Mouse (Mus musculus) right cerebral cortex, postnatal 10 days (tissue): ENCODE results near the gene Prss45.
"Not testable (repeated sequence)": the region's sequence is repeated elsewhere in the genome, so short reads cannot be mapped to it uniquely, and the experiment has no call there.

ENCODE experiments used
- DNase-seq, 2 experiments: peaks; one replicate each; pipeline ENCODE4 v3.0.0; 2021; ENCODE audit warnings: low spot score in 2 of 2

Prss45 gene

DNA sequence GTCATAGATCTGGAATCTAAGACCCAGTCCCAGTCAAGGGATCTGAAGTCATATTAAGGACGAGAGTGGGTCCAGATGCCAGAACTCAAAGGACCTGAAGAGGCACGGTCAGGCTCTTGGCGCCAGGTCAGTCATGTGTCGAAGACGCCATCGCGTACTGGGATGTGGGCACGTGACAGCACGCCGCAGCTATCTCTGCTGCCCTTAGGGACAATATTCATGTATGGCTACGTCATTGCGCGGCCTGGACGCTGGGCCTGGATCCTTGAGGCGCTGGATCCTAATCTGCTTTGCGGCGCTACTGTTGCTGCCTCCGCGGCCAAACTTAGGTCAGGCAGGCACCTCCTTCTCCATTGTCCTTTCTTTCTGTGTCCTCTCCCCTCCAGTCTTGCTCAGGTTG, at the start of gene Prss45:
TSS of gene Prss45 (plus strand) at position 178 of the 400 bp plus-strand sequence.
- DNase-seq: no peak

GRCm38 (mm10) chr9:110788169-110788568, 46.2 kb upstream of the Prss45 start:
- no peak for DNase-seq

- no peak for DNase-seq
Measured at GRCm38 (mm10) chr9:110790462-110790861, 43.9 kb upstream of the Prss45 start.

- no peak for DNase-seq
Measured at GRCm38 (mm10) chr9:110797013-110797412, 37.4 kb upstream of the Prss45 start.

DNA sequence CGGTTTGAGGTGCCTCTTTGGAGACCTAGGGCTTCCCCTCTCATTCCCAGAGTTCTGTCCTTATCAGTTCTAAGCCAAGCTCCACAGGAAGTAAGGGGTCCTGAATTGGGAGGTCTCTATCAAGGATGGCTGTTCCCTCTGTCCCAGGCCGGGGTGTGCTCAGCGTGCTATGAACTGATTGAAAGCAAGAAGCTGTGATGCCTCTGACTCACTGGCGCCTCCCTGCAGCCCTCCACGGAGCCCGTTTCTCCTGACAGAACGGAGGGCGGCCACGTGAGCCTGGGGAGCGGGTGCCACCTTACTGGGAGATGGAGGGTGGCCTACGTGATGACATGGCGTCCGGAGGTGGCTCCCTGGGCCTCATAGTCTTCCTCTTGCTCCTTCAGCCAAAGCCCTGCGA, 36.5 kb upstream of the Prss45 start, which contains the start of gene Prss42:
TSS of gene Prss42 (plus strand) at position 301 of the 400 bp plus-strand sequence.
- DNase-seq: no peak

DNA sequence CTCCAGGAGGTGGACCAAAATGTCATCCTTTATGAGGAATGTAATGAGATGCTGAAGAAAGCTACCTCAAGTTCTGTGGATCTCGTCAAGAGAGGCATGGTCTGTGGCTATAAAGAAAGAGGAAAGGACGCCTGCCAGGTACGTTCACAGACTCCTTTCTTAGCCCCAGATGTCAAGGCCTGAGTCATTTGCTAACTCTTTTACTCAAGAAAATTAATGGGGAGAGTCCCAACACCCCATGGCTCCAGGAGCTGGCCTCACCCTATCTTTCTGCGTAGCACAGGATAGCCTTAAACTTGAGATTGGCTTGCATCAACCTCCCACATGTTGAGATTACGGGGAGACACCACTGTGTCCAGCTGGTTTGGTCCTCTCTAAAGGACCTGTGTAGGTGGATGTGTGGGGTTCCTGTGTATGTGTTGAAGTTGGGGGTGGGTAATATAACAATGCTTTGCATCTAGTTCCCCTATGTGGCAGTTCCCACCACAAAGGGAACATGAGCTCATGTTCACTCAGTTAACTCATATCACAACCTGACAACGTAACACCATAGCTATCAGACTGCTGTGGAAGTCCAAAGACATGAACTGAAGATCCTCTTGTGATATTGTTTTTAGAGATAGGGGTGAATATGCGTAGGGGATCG, 33.4 kb upstream of the Prss45 start:
- no peak for DNase-seq

- DNase-seq: no peak
Measured at GRCm38 (mm10) chr9:110803294-110803693, 31.1 kb upstream of the Prss45 start.

DNA sequence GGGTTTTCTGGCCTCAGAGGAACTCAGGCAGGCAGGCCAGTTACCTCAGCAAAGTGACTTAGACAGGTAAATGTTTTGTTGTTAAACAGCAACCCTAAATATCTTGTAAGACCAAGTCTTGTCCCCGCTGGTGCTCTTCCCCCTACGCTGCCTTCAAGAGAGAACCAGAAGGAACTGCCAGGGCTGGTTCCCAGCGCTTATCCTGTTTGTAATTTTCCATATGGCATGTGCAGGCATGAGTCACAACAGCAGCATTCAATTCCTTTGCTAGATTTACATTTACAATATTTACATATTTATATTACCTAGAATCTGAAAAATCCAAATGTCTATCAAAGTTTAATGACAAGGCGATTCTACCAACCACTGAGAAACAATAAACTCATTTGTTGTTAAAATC, 24.3 kb upstream of the Prss45 start:
- no peak for DNase-seq

GRCm38 (mm10) chr9:110813789-110814188, 20.6 kb upstream of the Prss45 start, which contains the start of gene Prss44:
Gene Prss44 (plus strand): TSS chr9:110813994.
- no peak for DNase-seq

DNA sequence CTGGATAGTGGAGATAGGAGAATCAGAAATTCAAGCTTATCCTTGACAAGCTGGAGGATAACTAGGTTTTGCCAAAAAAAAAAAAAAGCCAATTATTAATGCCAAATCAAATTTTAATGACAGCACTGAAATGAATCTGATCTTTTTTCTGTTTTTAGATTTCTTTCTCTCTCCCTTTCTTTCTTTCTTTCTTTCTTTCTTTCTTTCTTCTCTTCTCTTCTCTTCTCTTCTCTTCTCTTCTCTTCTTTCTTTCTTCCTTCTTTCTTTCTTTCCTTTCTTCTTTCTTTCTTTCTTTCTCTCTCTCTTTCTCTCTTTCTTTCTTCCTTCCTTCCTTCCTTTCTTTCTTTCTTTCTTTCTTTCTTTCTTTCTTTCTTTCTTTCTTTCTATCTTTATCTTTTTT, 13.8 kb upstream of the Prss45 start:
- DNase-seq: not testable (repeated sequence)

DNA sequence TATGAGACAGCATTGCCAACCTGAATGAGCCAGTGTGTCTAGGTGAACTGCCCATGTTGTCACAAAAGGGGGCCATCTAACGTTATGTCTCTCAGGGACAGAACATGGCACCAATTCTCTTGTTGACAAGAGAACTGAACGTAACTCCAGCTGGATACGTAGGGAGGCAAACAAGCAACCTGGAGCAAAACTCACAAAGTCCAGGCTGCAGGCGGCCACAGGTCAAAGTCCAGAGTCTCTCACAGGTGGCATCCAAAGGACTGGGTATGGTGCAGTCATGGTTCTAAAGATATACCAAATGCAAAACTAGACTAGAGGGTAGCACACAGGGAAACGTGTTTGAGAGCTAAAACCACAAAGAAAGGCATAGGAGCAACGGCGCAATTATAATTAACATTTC, 13.0 kb upstream of the Prss45 start:
- no peak for DNase-seq

DNA sequence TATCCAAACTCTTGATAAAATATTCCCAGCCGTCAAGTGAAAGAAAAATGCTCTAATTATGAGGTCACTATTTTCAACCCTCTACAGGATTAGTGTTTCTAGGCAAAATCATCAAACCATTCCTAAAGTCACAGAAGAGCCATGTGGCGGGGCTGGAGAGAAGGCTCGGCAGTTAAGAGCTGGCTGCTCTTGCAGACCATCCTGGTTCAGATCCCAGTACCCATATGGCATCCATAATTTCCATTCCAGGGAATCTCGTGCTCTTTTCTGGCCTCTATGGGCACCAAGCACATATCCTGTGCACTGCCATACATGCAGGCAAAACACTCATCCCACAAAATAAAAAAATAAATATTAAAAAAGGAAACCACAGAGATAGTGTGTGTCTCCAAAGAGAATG, 9.0 kb upstream of the Prss45 start:
- DNase-seq: no peak

DNA sequence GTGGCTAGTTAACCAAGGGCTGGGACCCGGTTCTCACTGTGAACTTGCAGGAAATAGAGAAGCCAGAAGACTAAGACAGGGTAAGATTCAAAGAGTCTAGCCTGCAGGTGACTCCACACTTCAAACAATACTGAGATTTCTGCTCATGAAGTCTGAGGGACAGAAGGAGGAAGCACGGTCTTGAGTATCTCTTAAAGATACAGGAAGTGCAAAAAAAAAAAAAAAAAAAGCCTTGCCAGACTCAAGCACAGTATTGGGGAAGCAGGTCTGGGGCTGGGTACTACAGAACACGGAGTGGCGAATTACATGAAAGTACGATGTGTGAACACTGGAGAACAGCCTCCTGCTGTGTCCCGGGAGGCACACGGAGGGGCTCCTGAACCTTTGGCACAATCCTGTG, 8.6 kb upstream of the Prss45 start:
- DNase-seq: no peak

- DNase-seq: no peak
Measured at GRCm38 (mm10) chr9:110826390-110826789, 8.0 kb upstream of the Prss45 start, which contains the start of gene Prss43. Gene Prss43 (plus strand): TSS chr9:110826690.

- no peak for DNase-seq
Measured at GRCm38 (mm10) chr9:110833021-110833420, 1.4 kb upstream of the Prss45 start.

- no peak for DNase-seq
Measured at GRCm38 (mm10) chr9:110834961-110835360, 573 bp downstream of the Prss45 start.

DNA sequence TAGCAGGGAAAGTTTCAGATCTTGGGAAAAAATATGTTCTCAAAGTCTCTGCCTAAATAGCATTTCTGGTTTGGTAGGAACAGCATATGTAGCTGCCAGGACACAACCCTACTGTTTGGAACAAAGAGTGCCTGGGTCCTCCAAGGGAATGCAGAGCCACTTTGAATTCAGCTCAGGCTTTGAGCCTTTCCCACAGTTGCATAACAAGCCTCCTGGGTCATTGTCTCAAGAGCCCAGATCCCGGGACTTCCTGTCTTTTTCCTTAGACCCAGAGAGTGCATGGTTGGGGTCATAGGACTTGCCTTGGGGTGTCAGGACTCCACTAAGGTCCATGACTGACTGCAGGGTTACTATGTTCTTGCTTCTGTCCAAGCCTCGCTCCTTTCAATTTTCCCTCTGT, 1.7 kb downstream of the Prss45 start:
- peak; percentile 60 to 61 for DNase-seq

DNA sequence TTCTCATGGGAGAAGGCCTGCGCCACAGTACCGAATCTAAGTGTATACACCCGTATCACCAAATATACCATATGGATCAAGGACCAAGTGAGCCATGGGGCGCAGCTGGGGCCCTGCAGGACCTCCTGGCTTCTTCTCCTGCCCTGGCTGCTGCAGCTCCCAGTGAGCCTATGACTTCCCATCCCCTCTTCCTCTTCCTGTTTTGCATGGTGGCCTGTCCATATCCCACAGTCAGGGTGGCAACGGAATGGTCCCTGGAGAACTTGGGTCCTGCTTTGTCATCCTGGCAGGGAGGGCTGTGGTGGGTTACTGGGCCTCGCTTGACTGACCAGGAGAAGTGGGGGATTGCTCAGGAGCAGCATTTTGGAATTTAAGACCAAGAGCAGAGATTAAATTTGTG, 6.5 kb downstream of the Prss45 start:
- no peak for DNase-seq

DNA sequence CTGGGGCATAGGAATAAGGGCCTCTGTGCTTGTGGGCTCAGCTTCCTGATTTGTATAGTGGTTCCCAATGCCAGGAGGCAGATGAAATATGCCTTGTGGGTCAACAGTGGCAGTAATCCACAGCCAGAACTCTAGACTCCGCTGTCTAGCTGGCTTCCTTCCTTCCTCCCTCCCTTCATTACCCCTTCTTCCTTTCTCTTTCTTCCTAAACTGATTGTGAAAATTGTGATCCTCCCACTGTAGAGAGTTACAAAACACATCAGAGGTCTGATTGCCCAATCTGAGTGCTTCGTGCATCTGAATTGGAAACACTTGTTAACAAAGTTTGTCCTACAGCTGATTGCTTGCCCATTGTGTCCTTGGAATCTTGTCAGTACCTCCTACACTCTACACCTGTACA, 7.0 kb downstream of the Prss45 start:
- no peak for DNase-seq

DNA sequence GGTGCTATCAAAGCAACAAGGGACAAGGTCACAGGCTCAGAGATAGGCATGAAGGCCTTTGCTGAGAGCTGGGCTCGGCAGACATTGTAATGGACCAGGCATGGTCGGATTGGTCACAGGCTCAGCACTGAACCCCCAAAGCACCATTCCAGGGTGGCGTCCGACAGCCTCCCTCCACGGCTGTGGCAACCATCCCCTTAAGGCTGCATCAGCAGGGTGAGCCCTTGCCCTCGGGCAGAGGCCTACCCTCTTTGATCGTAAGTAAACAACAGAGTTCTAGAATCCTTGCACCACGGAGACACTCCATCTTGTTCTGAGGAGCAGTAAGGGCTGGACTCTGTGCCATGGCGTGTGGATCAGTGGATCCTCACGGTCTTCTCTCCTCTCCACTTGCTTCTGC, 9.8 kb downstream of the Prss45 start, which contains the start of gene Prss46:
TSS of gene Prss46 (plus strand) at position 301 of the 400 bp plus-strand sequence.
- DNase-seq: no peak

GRCm38 (mm10) chr9:110849162-110849561, 14.8 kb downstream of the Prss45 start:
- DNase-seq: no peak

DNA sequence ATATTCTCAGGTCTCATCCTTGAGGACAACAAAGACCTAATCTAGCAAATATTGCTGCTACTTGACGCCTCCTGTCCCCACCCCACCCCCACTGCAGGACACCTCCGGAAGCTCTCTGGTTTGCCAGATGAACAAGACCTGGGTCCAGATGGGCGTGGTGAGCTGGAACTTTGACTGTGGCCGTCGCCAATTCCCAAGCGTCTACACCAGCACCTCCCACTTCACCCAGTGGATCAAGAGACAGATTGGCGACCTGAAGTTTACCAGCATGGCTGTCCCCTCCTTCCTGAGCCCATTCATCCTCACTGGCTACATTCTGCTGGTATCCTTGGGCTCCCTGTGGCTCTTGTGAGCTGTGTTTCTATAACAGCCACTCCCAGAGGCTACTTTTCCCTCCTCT, 21.5 kb downstream of the Prss45 start:
- DNase-seq: no peak

- no peak for DNase-seq
Measured at GRCm38 (mm10) chr9:110856920-110857319, 22.5 kb downstream of the Prss45 start.
